Comparison of ENCODE assay signal across 7 mouse cellular contexts in genomic region chr4:152178916-152179705, GRCm38 (mm10). TPM values are rescaled to one million over a fixed set of nuclear protein-coding genes. Genes with fewer than 3 reads are reported as not detected.
A peak's percentile ranks its signal among the peaks of the same experiment; 100 is the strongest.
DNase-seq lines count a peak whose midpoint lies in the region; ATAC-seq lines count a peak whose summit lies in the region.

No protein-coding gene starts in this region.

- ATAC-seq in neural tube, embryonic 11.5 days (ENCODE audit: insufficient read depth, low FRiP score, low TSS enrichment) = no peak; the same call in 1 of the 2 replicates
- no peak for ATAC-seq in midbrain, embryonic 16.5 days

- 15% methylated on average over 16 of the region's 16 CpGs for WGBS in neural tube, embryonic 11.5 days
- WGBS in midbrain, embryonic 16.5 days = 24% methylated on average over 16 of the region's 16 CpGs

- H3K4me1 ChIP-seq in neural tube, embryonic 11.5 days (ENCODE audit: control insufficient read depth, insufficient read depth, low read length) = peaks cover 14% of the 10 kb centered on the region
- peaks cover 15% of the 10 kb centered on the region for H3K4me1 ChIP-seq in midbrain, embryonic 16.5 days (ENCODE audit: control insufficient read depth, insufficient read depth, low read length)

- H3K27ac ChIP-seq in neural tube, embryonic 11.5 days (ENCODE audit: low read depth, low read length) = peak overlapping the region; percentile 39; the same call in 1 of the 2 replicates
- peak overlapping the region; percentile 72 for H3K27ac ChIP-seq in midbrain, embryonic 16.5 days (ENCODE audit: low read length)

- peak overlapping the region; percentile 89 for H3K4me2 ChIP-seq in neural tube, embryonic 11.5 days (ENCODE audit: low read depth)
- H3K4me2 ChIP-seq in midbrain, embryonic 16.5 days (ENCODE audit: low read length) = peak overlapping the region; percentile 81

- H3K27me3 ChIP-seq in neural tube, embryonic 11.5 days (ENCODE audit: control insufficient read depth, insufficient read depth, low read length) = no peaks in the 10 kb centered on the region
- no peaks in the 10 kb centered on the region for H3K27me3 ChIP-seq in midbrain, embryonic 16.5 days (ENCODE audit: control insufficient read depth, insufficient read depth, low read depth, low read length)

- peak overlapping the region; percentile 53 for H3K4me3 ChIP-seq in neural tube, embryonic 11.5 days (ENCODE audit: low read depth, low read length)
- H3K4me3 ChIP-seq in midbrain, embryonic 16.5 days (ENCODE audit: low read depth, low read length) = peak overlapping the region; percentile 62

- peak overlapping the region; percentile 74 for H3K9ac ChIP-seq in neural tube, embryonic 11.5 days (ENCODE audit: low read length)
- peak overlapping the region; percentile 84 for H3K9ac ChIP-seq in midbrain, embryonic 16.5 days (ENCODE audit: low read depth, low read length)

- no peaks in the 10 kb centered on the region for H3K9me3 ChIP-seq in neural tube, embryonic 11.5 days (ENCODE audit: control insufficient read depth, low read length)
- no peaks in the 10 kb centered on the region for H3K9me3 ChIP-seq in midbrain, embryonic 16.5 days (replicated peaks; ENCODE audit: control insufficient read depth, low read length, poor library complexity, severe bottlenecking)

- DNase-seq in neural tube, embryonic 11.5 days (ENCODE audit: low spot score) = no peak
- no peak for DNase-seq in neural tube, embryonic 10.5 days (ENCODE audit: extremely low spot score, low spot score)
- DNase-seq in cerebellum, adult 9-11 months = peak; percentile 65
- DNase-seq in induced T-regulatory cell, adult 2 months (ENCODE audit: low read depth) = peak; percentile 73
- DNase-seq in layer of hippocampus, adult 18-20 months (ENCODE audit: low spot score in 2 of 2) = no peak
- DNase-seq in kidney, adult 11 months = no peak

- no peaks in the 10 kb centered on the region for H3K36me3 ChIP-seq in neural tube, embryonic 11.5 days (ENCODE audit: control insufficient read depth, insufficient read depth, low read length)
- H3K36me3 ChIP-seq in midbrain, embryonic 16.5 days (ENCODE audit: control insufficient read depth, insufficient read depth, low read length) = no peaks in the 10 kb centered on the region

RNA-seq across cellular contexts. Expression of gene Acot7, which starts 1.2 kb away (rescaled TPM):
- polyA plus RNA-seq in neural tube, embryonic 11.5 days (2014; fragmentation: Nextera tagmentation; extraction: Ambion mirVana) = 159 and 173 TPM in 2 replicates
- polyA plus RNA-seq in midbrain, embryonic 16.5 days (2015; fragmentation: Nextera tagmentation; extraction: Ambion mirVana) = 437 and 480 TPM in 2 replicates
- total RNA-seq in layer of hippocampus, adult 18-20 months (2021) = 100 to 1,000 TPM; 329 to 352 TPM

RNA-seq across cellular contexts. Expression of gene Hes2, which starts 20.4 kb away (rescaled TPM):
- polyA plus RNA-seq in neural tube, embryonic 11.5 days (2014; fragmentation: Nextera tagmentation; extraction: Ambion mirVana) = 2.9 and 3.5 TPM in 2 replicates
- not detected in 2 replicates for polyA plus RNA-seq in midbrain, embryonic 16.5 days (2015; fragmentation: Nextera tagmentation; extraction: Ambion mirVana)
- total RNA-seq in layer of hippocampus, adult 18-20 months (2021) = not detected

RNA-seq across cellular contexts. Expression of gene Espn, which starts 26.9 kb away (rescaled TPM):
- 0.48 and 1.1 TPM in 2 replicates for polyA plus RNA-seq in neural tube, embryonic 11.5 days (2014; fragmentation: Nextera tagmentation; extraction: Ambion mirVana)
- polyA plus RNA-seq in midbrain, embryonic 16.5 days (2015; fragmentation: Nextera tagmentation; extraction: Ambion mirVana) = 0.14 and 0.25 TPM in 2 replicates
- 1 to 10 TPM; 2.8 to 3.0 TPM for total RNA-seq in layer of hippocampus, adult 18-20 months (2021)

Comparison
In these comparisons a context has a peak if more than half of its experiments do, and no peak if none do; other contexts are left out.
1. DNase-seq: peak in cerebellum, adult 9-11 months (single experiment) and induced T-regulatory cell, adult 2 months (single experiment); none in neural tube, embryonic 11.5 days (single experiment), neural tube, embryonic 10.5 days (single experiment), layer of hippocampus, adult 18-20 months (0 of 2) and kidney, adult 11 months (single experiment).